Mouse (Mus musculus) stomach, embryonic 14.5 days (tissue): ENCODE results near the gene Lyrm7. TPM values are rescaled to one million over a fixed set of nuclear protein-coding genes. Genes with fewer than 3 reads are reported as not detected.

Experiments used
- ATAC-seq: fragments of 200-750 bp; cut with Nextera tagmentation; 2 replicates; pipeline ENCODE4 v1.8.0; 2017; ENCODE audit warnings: low read depth, moderate TSS enrichment; ENCODE audit not compliant: insufficient number of reproducible peaks, insufficient read depth, low FRiP score
- H3K27ac ChIP-seq: fragments of 300-500 bp; sonication (generic); 2 replicates; pipeline ENCODE4 v1.5.1; 2014; ENCODE audit warnings: mild to moderate bottlenecking, low read length, moderate library complexity, mixed read lengths
- H3K27me3 ChIP-seq: fragments of 300-500 bp; sonication (generic); 2 replicates; pipeline ENCODE4 v1.6.1; 2014; ENCODE audit warnings: low read length, control low read depth, mixed read lengths; ENCODE audit not compliant: control insufficient read depth, insufficient read depth
- H3K36me3 ChIP-seq: fragments of 300-500 bp; sonication (generic); 2 replicates; pipeline ENCODE4 v1.6.1; 2014; ENCODE audit warnings: mild to moderate bottlenecking, control low read depth, low read length, moderate library complexity, mixed read lengths; ENCODE audit not compliant: control insufficient read depth, insufficient read depth
- H3K4me1 ChIP-seq: fragments of 300-500 bp; sonication (generic); 2 replicates; pipeline ENCODE4 v1.6.1; 2014; ENCODE audit warnings: low read length, control low read depth, mixed read lengths; ENCODE audit not compliant: control insufficient read depth, insufficient read depth
- H3K4me2 ChIP-seq: fragments of 300-500 bp; sonication (generic); replicated peaks from 2 replicates; pipeline ENCODE4 v1.6.1; 2014; ENCODE audit warnings: low read depth, low read length, control low read depth
- H3K4me3 ChIP-seq: fragments of 300-500 bp; sonication (generic); 2 replicates; pipeline ENCODE4 v1.5.1; 2014; ENCODE audit warnings: low read depth, low read length, control low read depth
- H3K9ac ChIP-seq: fragments of 300-500 bp; sonication (generic); replicated peaks from 2 replicates; pipeline ENCODE4 v1.6.1; 2014; ENCODE audit warnings: low read depth, mild to moderate bottlenecking, control low read depth, low read length, moderate library complexity, mixed read lengths
- H3K9me3 ChIP-seq: fragments of 300-500 bp; sonication (generic); 2 replicates; pipeline ENCODE4 v1.6.1; 2016; ENCODE audit warnings: low read depth, low read length, control low read depth; ENCODE audit not compliant: control insufficient read depth
- WGBS: fragments of 180-500 bp; shearing (Covaris S2); extraction: QIAGEN DNeasy Blood & Tissue Kit; methylation state at CpG from one replicate; pipeline ENCODE4 v1.1.7; 2014; 5-methylcytosine and 5-hydroxymethylcytosine counted together
- polyA plus RNA-seq: library from polyadenylated mRNA; unstranded; fragments of >200 nt; fragmentation: Nextera tagmentation; extraction: Ambion mirVana; gene quantifications from 2 replicates; pipeline ENCODE4 v1.2.1, GENCODE M21; 2014

Lyrm7 gene
- polyA plus RNA-seq, 1 experiment from 2014 or later: 6.8 TPM

DNA sequence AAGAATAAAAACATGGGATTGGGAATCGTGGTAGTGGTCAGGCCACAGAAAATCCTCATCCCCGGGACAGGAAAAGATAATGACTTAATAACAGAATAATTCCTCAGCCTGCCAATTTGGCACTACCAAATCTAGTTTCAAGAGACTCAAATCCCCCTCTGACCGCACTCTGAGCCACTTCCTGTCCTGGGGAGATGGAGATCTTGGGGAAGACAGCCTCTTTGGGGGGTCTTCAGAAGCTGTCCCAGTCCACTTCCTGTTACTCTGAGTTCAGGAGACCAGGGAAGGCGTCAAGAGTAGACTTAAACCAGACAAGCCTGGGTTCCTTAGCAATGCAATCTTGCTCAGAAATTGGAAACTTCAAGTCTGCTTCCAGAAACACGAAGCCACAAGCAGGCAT lies 15.8 kb downstream of the Lyrm7 start:
- Histone ChIP-seq H3K4me2 (no peak overlapping the region), H3K27me3 (no peaks in the 10 kb centered on the region), H3K4me1 (no peaks in the 10 kb centered on the region), H3K9me3 (no peaks in the 10 kb centered on the region), H3K9ac (no peak overlapping the region), H3K36me3 (no peaks in the 10 kb centered on the region), H3K4me3 (no peak overlapping the region), H3K27ac (no peak overlapping the region)
- ATAC-seq: no peak
- 79% methylated on average over 5 of the region's 5 CpGs for WGBS

GRCm38 (mm10) chr11:54844424-54844823 lies 16.3 kb downstream of the Lyrm7 start:
- Histone ChIP-seq H3K27me3 (no peaks in the 10 kb centered on the region), H3K4me1 (no peaks in the 10 kb centered on the region), H3K9ac (no peak overlapping the region), H3K36me3 (no peaks in the 10 kb centered on the region), H3K9me3 (no peaks in the 10 kb centered on the region), H3K4me2 (no peak overlapping the region), H3K4me3 (no peak overlapping the region), H3K27ac (no peak overlapping the region)
- 59% methylated on average over 9 of the region's 9 CpGs for WGBS
- no peak for ATAC-seq

DNA sequence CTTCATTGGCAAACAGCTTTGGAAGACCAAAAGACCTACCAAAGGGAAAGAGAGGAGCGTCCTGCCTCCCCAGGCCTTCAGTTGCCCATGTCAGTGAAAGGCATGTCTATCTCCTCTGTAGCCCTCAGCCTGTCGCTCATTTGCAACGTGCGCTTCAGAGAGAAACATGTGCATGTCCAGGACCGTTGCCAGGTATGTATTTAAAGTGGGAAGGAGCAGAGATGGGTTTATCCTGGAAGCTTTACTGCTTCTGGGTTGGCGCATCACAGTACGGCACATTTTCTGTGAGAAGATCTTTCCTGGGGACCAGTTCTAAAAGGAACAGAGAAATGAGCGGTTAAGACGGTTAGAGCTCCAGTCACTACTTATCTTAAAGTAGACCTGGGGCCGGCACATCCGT lies 19.8 kb downstream of the Lyrm7 start:
- H3K9ac ChIP-seq: no peak overlapping the region
- no peaks in the 10 kb centered on the region for H3K36me3 ChIP-seq
- no peaks in the 10 kb centered on the region for H3K4me1 ChIP-seq
- ATAC-seq: no peak
- H3K27ac ChIP-seq: no peak overlapping the region
- no peaks in the 10 kb centered on the region for H3K9me3 ChIP-seq
- no peak overlapping the region for H3K4me3 ChIP-seq
- H3K4me2 ChIP-seq: no peak overlapping the region
- WGBS: 89% methylated on average over 11 of the region's 11 CpGs
- no peaks in the 10 kb centered on the region for H3K27me3 ChIP-seq

GRCm38 (mm10) chr11:54839696-54840095 lies 21.0 kb downstream of the Lyrm7 start:
- Histone ChIP-seq H3K36me3 (no peaks in the 10 kb centered on the region), H3K4me1 (no peaks in the 10 kb centered on the region), H3K27ac (no peak overlapping the region), H3K27me3 (no peaks in the 10 kb centered on the region), H3K9ac (no peak overlapping the region), H3K9me3 (no peaks in the 10 kb centered on the region), H3K4me3 (no peak overlapping the region), H3K4me2 (no peak overlapping the region)
- 89% methylated on average over 4 of the region's 4 CpGs for WGBS
- ATAC-seq: no peak

GRCm38 (mm10) chr11:54836106-54836505 lies 24.6 kb downstream of the Lyrm7 start:
- no peaks in the 10 kb centered on the region for H3K27me3 ChIP-seq
- H3K9ac ChIP-seq: no peak overlapping the region
- H3K4me1 ChIP-seq: no peaks in the 10 kb centered on the region
- H3K4me2 ChIP-seq: no peak overlapping the region
- WGBS: 75% methylated on average over 9 of the region's 9 CpGs
- no peaks in the 10 kb centered on the region for H3K36me3 ChIP-seq
- no peak for ATAC-seq
- no peaks in the 10 kb centered on the region for H3K9me3 ChIP-seq
- H3K4me3 ChIP-seq: no peak overlapping the region
- H3K27ac ChIP-seq: no peak overlapping the region

- Histone ChIP-seq H3K4me3 (no peak overlapping the region), H3K36me3 (no peaks in the 10 kb centered on the region), H3K27ac (no peak overlapping the region), H3K4me1 (no peaks in the 10 kb centered on the region), H3K9ac (no peak overlapping the region), H3K9me3 (no peaks in the 10 kb centered on the region), H3K4me2 (no peak overlapping the region), H3K27me3 (no peaks in the 10 kb centered on the region)
- 62% methylated on average over 2 of the region's 2 CpGs for WGBS
- no peak for ATAC-seq
These were observed 26.1 kb downstream of the Lyrm7 start for GRCm38 (mm10) chr11:54834596-54834995.

GRCm38 (mm10) chr11:54833833-54834232 lies 26.9 kb downstream of the Lyrm7 start:
- no peak overlapping the region for H3K27ac ChIP-seq
- H3K27me3 ChIP-seq: no peaks in the 10 kb centered on the region
- no peak overlapping the region for H3K9ac ChIP-seq
- ATAC-seq: no peak
- no peaks in the 10 kb centered on the region for H3K4me1 ChIP-seq
- H3K4me3 ChIP-seq: no peak overlapping the region
- no peaks in the 10 kb centered on the region for H3K9me3 ChIP-seq
- 85% methylated on average over 4 of the region's 4 CpGs for WGBS
- H3K36me3 ChIP-seq: no peaks in the 10 kb centered on the region
- no peak overlapping the region for H3K4me2 ChIP-seq

DNA sequence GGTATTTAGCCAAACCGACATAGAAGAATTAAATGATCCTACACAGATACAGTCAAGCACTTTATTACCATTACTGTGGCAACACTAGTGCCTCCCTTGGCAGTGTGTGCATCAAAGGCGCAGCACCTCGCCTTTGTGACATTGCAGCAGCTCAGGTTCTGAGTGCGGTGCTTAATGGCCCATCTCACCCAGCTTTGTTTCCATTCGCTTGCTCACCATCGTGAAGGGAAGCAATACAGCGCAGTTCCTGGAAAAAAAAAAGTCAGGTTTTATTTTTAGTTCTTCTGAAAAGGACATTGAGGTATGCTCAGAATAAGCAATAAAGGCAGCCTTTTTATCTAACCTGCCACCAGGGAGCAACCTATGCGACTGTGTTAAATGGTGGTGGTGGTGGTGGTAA lies 33.9 kb downstream of the Lyrm7 start:
- H3K9ac ChIP-seq: no peak overlapping the region
- H3K27me3 ChIP-seq: no peaks in the 10 kb centered on the region
- WGBS: 83% methylated on average over 8 of the region's 8 CpGs
- no peak overlapping the region for H3K4me2 ChIP-seq
- ATAC-seq: no peak
- H3K9me3 ChIP-seq: 0 out of 2 replicates have a peak, but pooled peaks cover 3% of the 10 kb centered on the region
- no peak overlapping the region for H3K4me3 ChIP-seq
- H3K27ac ChIP-seq: no peak overlapping the region
- no peaks in the 10 kb centered on the region for H3K36me3 ChIP-seq
- H3K4me1 ChIP-seq: no peaks in the 10 kb centered on the region

DNA sequence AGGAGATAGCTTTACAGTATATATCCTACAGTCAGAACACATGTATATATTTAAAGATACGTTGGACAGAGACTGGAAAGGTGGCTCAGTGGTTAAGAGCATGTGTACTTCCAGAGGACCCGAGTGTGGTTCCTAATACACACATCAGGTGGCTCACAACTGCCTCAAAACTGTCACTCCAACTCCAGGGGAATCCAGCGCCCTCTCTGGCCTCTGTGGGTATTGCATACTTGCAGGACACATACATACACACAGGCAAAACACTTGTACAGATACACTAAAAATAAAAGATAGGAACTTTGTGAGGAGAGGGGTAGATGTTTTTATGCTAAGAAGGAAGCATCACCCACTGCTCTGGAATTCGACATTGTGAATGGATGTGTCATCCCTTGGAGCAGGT lies 34.9 kb downstream of the Lyrm7 start:
- 78% methylated on average over 4 of the region's 4 CpGs for WGBS
- no peak overlapping the region for H3K9ac ChIP-seq
- no peaks in the 10 kb centered on the region for H3K36me3 ChIP-seq
- 0 out of 2 replicates have a peak, but pooled peaks cover 3% of the 10 kb centered on the region for H3K9me3 ChIP-seq
- no peak overlapping the region for H3K4me3 ChIP-seq
- no peak overlapping the region for H3K27ac ChIP-seq
- H3K4me1 ChIP-seq: no peaks in the 10 kb centered on the region
- H3K27me3 ChIP-seq: no peaks in the 10 kb centered on the region
- H3K4me2 ChIP-seq: no peak overlapping the region
- ATAC-seq: no peak
